Mouse (Mus musculus): ENCODE measurements around the gene Epn2. TPM values are rescaled to one million over a fixed set of nuclear protein-coding genes. Genes with fewer than 3 reads are reported as not detected.

Gene Epn2
- total RNA-seq, 2 experiments from 2014 or later: 178 to 185 TPM

Other genes starting within 250 kb of the Epn2 start
- gene Slc47a2, start 236.8 kb downstream of the Epn2 start, total RNA-seq (2021): under 1 TPM in 1 of 2 experiments, not detected in 1; 0.15 TPM
- gene Slc47a1, start 201.3 kb downstream of the Epn2 start, total RNA-seq (2021): 1 to 10 TPM in 1 of 2 experiments, under 1 TPM in 1; 0.40 to 3.5 TPM
- gene Rnf112, start 125.6 kb downstream of the Epn2 start, total RNA-seq (2021): 100 to 1,000 TPM; 542 to 544 TPM
- gene Mfap4, start 94.3 kb downstream of the Epn2 start, total RNA-seq (2021): 1 to 10 TPM; 4.6 to 5.4 TPM
- gene Mapk7, start 85.3 kb downstream of the Epn2 start, total RNA-seq (2021): 10 to 100 TPM; 28.8 to 33.1 TPM
- 10 to 100 TPM; 42.6 TPM for gene B9d1, start 74.5 kb downstream of the Epn2 start, total RNA-seq (2021)
- 1 to 10 TPM; 4.5 to 6.9 TPM for gene Grap, start 73.6 kb upstream of the Epn2 start, total RNA-seq (2021)
- not detected for gene Fam83g, start 104.4 kb upstream of the Epn2 start, total RNA-seq (2021)
- gene Slc5a10, start 141.1 kb upstream of the Epn2 start, total RNA-seq (2021): under 1 TPM; 0.38 to 0.47 TPM
- 10 to 100 TPM; 48.4 to 49.9 TPM for gene Prpsap2, start 182.4 kb upstream of the Epn2 start, total RNA-seq (2021)

Data from layer of hippocampus, postnatal 36 days (tissue).